Mouse (Mus musculus) c-Kit-negative CD71-positive TER-119-positive erythroid progenitor cells, embryonic 14.5 days (primary cell): ENCODE measurements around the gene Rbm7.
"Not testable (repeated sequence)": the region's sequence is repeated elsewhere in the genome, so short reads cannot be mapped to it uniquely, and the experiment has no call there.

Source experiments
- DNase-seq: peaks from one replicate; pipeline ENCODE4 v3.0.0-alpha.2; 2013; ENCODE audit warnings: low read depth, low spot score

Gene Rbm7

GRCm38 (mm10) chr9:48494817-48495547 lies at the start of gene Rbm7, which contains the start of gene Gm5617:
Gene Rbm7, minus strand, starts transcription at chr9:48495299.
Gene Gm5617, plus strand, starts transcription at chr9:48495442.
- DNase-seq = peak; percentile 86

GRCm38 (mm10) chr9:48538688-48539087 lies 43.6 kb upstream of the Rbm7 start:
- no peak for DNase-seq

GRCm38 (mm10) chr9:48538044-48538645 lies 43.0 kb upstream of the Rbm7 start:
- DNase-seq = no peak

GRCm38 (mm10) chr9:48537616-48538015 lies 42.5 kb upstream of the Rbm7 start:
- not testable (repeated sequence) for DNase-seq

- DNase-seq = no peak
Observed at GRCm38 (mm10) chr9:48536414-48536813, 41.3 kb upstream of the Rbm7 start.

- DNase-seq = no peak
Observed at GRCm38 (mm10) chr9:48532730-48533129, 37.6 kb upstream of the Rbm7 start.

GRCm38 (mm10) chr9:48532203-48532602 lies 37.1 kb upstream of the Rbm7 start:
- no peak for DNase-seq

- DNase-seq = no peak
Observed at GRCm38 (mm10) chr9:48531294-48531693, 36.2 kb upstream of the Rbm7 start.

GRCm38 (mm10) chr9:48526520-48526919 lies 31.4 kb upstream of the Rbm7 start:
- no peak for DNase-seq

- DNase-seq = no peak
Observed at GRCm38 (mm10) chr9:48525566-48525965, 30.5 kb upstream of the Rbm7 start.

GRCm38 (mm10) chr9:48520405-48520804 lies 25.3 kb upstream of the Rbm7 start:
- not testable (repeated sequence) for DNase-seq

- DNase-seq = no peak
Observed at GRCm38 (mm10) chr9:48517372-48518130, 22.5 kb upstream of the Rbm7 start.

GRCm38 (mm10) chr9:48516615-48517371 lies 21.7 kb upstream of the Rbm7 start:
- no peak for DNase-seq

- DNase-seq = no peak
Observed at GRCm38 (mm10) chr9:48515332-48515731, 20.2 kb upstream of the Rbm7 start.

GRCm38 (mm10) chr9:48510134-48510533 lies 15.0 kb upstream of the Rbm7 start:
- no peak for DNase-seq

GRCm38 (mm10) chr9:48504741-48505365 lies 9.8 kb upstream of the Rbm7 start:
- no peak for DNase-seq

- DNase-seq = no peak
Observed at GRCm38 (mm10) chr9:48503001-48503400, 7.9 kb upstream of the Rbm7 start.

GRCm38 (mm10) chr9:48501192-48501591 lies 6.1 kb upstream of the Rbm7 start:
- DNase-seq = no peak

- DNase-seq = no peak
Observed at GRCm38 (mm10) chr9:48495548-48495932, 441 bp upstream of the Rbm7 start.

- no peak for DNase-seq
Observed at GRCm38 (mm10) chr9:48481214-48482134, 13.6 kb downstream of the Rbm7 start.
